Mouse (Mus musculus): ENCODE measurements around the gene Smim10l1.

Gene Smim10l1

DNA sequence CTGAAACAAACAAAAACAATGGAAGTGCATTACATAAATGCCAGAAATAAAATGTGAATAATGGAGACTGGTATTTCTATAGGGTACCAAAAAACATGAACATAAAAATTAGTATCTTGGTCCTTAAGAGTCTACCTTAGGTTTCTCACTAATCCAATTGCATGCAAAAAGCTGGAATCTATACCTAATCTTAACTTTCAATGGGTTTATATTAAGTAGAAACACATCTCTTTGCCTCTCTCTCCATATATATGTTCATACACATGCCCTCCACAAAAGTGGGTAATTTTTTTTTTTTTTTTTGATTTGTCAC, at the start of gene Smim10l1:
Smim10l1 (plus strand) TSS at position 301 of the 313 bp plus-strand sequence.
- no peak for DNase-seq

DNA sequence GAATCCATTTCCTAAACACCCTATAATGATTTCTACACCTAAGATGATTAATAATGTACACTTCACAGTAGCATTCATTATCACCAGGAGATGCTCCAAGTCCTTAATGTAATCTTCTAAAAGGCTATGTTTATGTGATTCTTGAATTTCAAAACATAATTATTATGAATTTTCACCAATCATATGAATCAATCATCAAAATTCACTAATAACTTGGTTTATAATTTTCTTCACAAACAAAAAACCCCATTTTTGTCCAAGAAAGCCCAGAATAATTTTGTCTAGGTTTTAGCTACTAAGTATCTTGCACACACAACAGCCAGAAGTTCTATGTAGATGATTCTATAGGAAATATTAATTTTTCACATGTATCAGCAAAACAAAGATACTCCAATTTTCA, 49.0 kb upstream of the Smim10l1 start, which contains the start of gene Tas2r140:
Tas2r140 (minus strand) TSS at position 101 of the 400 bp plus-strand sequence.
- no peak for DNase-seq

DNA sequence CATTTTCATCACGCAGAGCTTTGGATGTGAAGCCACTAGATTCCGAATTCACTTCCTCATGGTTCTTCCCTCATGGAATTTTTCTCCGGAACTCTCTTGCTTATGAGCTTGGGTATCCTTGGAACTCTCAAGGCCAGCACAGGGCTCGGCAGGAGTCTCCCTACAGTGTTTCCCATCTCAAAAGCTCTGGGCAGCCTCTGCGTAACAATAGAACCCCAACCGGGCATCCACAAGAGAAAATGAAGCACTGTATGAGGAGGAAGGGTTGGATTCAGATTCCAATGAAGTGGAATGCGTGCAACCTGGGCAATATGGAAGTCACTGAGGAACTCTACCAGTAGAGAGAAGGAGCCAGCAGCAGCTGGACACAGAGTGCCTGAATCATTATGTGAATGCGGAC, 12.5 kb upstream of the Smim10l1 start:
- no peak for DNase-seq

DNA sequence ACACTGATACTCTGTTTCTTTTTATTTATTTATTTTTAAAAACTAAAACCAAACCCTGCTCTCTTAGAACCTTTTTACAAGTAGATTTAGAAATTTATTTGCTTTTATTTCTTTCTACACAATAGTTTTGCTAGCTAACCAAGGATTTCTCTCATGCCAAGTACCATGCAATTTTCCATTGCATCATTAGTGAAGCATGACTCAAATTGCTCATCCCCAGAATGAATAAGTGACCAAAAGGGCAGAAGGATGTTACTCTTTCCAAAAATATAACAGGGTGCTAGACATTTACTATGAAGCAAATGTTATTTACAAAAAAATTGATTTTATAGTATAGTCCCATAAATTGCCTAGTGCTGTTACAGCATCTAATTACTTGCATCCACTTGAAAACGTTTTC, 2.3 kb upstream of the Smim10l1 start:
- DNase-seq = no peak

DNA sequence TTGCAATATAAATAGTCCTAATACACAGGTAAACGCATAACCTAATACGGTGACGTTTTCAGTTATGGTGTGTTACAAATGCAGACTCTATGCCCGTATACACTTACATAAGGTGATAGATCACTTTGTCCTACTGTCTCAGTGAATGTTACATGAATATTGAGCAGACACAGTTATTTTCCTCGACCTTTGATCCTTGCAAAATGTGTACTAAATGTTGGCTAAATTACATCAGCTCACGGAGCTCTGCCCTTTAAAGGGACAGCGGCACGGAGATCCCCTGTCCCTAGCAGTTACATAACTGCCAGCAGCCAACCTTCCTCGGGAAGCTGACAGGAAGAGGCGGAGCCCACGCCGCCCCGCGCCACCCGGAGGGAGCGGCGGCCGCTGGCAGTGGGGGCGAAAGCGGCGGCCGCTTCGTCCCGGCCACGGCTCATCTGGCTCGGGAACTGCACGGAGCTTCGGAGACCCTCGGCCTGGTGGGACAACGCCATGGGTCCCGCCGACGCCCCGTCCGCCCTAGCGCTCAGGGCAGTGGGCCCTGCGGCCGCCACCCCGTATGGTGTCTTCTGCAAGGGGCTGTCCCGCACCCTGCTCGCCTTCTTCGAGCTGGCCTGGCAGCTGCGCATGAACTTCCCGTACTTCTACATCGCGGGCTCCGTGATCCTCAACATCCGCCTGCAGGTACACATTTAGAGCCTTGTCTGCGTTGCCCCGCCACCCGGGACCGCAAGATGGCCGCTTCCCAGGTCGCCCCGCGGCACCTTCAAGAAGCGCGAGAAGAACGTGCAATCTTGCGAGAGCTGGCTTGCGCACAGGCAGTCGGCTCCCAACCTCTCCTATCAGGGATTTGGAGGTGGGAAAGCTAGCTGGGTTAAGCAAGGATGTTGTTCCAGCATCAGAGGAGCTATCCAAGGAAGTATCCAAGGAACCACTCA, 482 bp downstream of the Smim10l1 start:
- peak; percentile 74 for DNase-seq

Measured in thymus, postnatal 25 days (tissue).